Mouse (Mus musculus) thymus, postnatal 36 days (tissue): ENCODE data around the gene Shprh.
"Not testable (repeated sequence)": the region's sequence is repeated elsewhere in the genome, so short reads cannot be mapped to it uniquely, and the experiment has no call there.

ENCODE experiments used
- DNase-seq, 2 experiments: peaks; one replicate each; pipeline ENCODE4 v3.0.0; 2022; ENCODE audit warnings: mixed read lengths in 2 of 2

The Shprh gene

DNA sequence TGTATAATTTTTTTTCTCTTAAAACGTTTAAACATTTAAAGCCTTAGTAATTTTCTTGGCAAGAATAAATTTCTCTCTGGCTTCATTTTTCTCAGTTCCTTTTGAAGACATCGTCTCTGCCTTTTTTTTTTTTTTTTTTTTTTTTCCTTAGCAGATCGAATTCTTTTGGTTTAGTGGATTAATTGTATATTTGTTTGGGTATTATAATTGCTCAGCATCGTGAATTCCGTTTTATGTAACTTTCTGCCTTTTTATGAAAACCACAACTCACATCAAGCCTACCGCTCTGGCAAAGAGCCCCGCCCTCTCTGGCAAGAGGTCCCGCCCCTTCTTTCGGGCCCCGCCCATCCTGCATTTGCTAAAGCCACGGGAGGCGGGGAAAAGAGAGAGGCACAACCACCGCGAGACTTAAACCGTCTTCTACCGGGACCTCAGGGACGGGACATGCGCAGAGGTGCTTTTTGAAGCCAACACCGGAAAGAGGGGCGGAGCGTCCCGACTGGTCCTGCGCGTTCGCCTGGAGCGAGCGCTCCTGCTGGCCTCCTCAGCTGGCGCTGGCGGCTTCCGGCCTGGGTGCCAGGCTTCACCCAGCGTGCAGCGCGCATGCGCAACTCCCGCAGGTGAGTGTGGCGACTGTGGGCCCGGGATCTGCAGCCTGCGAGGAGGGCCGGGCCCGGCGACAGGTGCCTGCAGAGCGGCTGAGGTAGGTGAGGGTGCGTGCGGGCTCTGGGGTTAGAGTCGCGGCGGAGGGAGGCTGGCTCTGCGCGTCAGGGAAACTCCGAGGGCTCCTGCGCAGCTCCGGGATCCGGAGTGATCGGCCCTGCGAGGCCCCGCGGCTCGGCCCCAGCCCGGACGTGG lies at the start of gene Shprh:
Gene Shprh (plus strand): TSS at position 544 of the 858 bp plus-strand sequence.
- peak; percentile 98 to 99 for DNase-seq

DNA sequence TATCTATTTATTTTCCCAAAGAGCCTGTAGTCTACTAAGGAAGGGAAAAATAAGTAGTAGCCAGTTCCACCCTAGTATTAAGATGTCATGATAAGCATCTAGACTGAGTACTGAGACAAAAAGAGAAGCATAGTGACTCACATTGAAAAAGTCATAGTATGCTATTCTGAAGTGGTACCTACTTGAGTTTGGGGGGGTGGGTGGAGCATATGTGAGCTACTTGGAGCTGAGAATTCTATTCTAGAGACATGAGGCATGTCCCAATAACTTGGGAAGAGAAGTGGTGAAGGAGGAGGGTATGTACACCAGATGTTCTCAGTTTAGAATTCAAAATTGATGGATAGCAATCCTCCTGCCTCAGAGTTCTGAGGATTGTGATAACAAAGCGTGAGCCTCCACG lies 27.4 kb upstream of the Shprh start:
- DNase-seq = no peak

- DNase-seq = no peak
Measured at GRCm38 (mm10) chr10:11145580-11145979, 3.6 kb upstream of the Shprh start.

DNA sequence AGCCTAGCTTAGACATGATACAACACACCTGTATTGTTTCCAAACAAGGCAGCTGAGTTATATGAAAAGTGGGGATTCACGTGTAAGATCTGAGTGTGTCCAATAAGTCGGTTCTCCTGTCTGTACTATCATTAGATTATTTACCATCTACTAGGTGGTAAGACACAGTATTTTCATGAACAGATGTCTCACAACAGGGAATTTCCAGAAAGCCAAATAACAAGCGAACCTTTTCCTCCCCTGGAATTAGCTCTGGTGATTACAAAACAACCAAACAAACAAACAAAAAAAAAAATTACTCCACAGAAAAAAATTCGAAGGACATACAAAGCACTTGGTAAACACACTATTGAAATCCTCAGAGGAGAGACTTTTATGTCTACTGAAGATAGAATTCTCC lies 781 bp upstream of the Shprh start:
- no peak for DNase-seq

GRCm38 (mm10) chr10:11149742-11150125 lies 507 bp downstream of the Shprh start:
- no peak for DNase-seq

- no peak for DNase-seq
Measured at GRCm38 (mm10) chr10:11151644-11152043, 2.4 kb downstream of the Shprh start.

DNA sequence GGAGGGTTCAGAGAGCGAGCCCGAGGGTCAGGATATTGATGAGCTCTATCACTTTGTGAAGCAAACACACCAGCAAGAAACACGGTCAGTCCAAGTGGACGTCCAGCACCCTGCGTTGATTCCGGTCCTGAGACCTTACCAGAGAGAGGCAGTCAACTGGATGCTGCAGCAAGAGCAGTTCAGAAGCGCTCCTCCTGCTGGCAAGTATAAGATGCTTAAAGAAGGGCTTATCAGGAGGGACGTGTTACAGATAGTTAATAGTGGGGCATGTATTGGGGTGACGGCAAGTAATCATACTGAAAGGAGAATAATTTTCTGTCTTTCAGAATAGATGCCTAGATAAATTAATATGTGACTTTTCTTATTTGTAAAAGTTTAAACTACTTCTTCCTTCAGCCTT lies 7.8 kb downstream of the Shprh start:
- DNase-seq = no peak

- DNase-seq = no peak
Measured at GRCm38 (mm10) chr10:11164537-11164936, 15.3 kb downstream of the Shprh start.

GRCm38 (mm10) chr10:11170252-11170651 lies 21.0 kb downstream of the Shprh start:
- no peak for DNase-seq

GRCm38 (mm10) chr10:11171615-11172014 lies 22.4 kb downstream of the Shprh start:
- no peak for DNase-seq

DNA sequence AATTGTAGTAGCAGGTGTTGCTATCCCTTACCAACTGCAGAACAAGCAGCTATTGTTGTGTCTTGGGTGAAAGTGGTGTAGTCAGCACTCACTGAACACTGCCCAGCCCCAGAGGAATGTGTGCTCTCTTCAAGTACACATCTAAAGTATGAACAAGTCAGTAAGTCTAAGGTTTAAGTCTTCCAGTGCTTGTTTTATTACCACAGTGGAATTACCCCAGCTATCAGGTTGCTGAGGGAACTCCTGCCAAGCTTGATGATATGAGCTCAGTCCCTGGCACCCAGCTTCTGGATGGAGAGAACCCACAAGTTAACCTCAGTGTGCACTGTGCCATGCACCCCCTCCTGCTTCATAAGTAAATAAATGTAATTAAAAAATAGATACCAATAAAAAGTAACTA lies 23.3 kb downstream of the Shprh start:
- no peak for DNase-seq

DNA sequence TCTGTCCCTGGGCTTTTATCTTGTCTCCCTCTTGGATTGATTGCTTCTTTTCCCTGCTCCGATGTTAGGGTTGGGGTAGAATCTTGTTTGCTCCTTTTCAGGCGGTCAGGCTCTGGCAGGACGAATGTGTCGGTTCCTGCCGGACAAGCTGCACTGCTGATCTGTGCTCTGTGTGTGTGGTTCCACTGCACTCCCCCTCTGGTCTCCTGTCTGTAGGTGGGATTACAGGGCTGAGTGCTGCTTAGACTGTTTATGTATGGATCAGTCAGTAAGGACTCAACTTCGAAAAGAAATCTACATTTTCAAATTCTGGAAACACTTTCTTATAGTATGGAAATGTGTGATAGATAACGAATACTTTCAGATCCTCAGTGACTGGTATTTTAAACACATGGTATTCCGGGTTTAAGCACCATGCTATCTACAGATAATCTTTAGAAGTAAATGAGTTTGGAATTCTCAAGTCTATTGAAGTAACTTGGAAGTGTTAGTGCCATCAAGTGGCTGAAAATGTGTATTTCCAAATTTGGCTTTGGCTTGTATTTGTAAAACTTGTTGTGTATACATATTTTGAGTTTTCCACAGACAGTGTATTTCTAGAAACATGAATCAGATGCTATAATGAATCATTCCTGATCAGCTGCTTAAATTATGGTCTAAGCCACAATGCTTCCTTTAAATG lies 26.7 kb downstream of the Shprh start:
- DNase-seq = no peak

DNA sequence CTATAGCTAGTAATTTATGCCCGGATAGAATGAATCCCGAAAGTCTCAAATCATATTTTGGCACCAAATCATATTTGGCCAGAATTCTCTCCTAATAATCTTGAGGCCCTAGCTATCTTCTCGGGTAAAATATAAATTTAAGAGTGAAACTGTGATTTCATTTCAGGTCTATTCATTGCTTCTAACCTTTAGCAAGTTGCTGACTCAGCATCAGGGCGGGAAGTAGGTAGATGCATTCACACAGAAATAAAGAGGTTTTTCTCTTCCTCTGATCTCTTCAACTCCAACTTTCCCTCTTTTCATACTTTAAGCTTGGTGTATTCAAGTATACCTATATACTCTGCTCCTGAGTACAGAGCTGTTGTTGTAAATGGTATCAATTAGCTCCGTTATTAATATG lies 30.9 kb downstream of the Shprh start:
- no peak for DNase-seq

DNA sequence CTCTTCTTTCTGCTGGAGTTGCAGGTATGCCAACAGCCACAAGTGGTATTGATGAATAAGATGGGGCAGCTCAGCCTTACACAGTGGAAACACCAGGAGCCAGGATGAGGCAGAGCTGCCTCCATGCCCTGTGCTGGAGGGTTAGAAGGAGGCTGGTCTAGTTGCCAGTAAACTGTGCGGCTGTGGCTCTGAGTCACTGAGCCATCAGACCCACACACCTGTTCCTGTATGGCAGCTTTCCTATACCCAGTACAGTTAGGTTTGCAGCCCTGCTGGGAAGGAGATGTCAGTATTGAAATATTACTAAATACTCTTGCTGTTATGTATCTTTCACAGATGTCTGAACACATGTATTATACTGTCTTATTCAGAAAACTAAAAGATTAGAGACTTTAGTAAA lies 48.1 kb downstream of the Shprh start:
- DNase-seq = no peak

GRCm38 (mm10) chr10:11198346-11198745 lies 49.1 kb downstream of the Shprh start:
- DNase-seq = no peak

DNA sequence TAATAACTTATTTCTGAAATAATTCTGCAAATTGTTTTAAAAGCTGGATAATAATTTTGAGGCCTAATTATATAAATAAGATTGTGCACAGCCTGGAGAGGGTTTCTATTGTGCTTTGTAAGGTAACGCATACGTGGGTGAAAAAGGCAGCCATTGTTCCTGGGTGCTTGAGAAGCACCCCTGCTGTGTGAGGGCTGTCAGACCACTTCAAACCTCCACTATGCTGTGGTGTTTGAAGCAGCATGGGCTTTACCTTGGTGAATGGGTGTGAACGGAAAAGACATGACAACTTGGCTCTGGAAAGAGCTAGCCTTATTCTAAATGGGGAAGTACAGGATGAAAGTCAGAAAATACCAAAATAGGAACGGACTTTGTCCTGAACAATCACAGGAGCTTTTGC lies 50.8 kb downstream of the Shprh start:
- no peak for DNase-seq

- DNase-seq = not testable (repeated sequence)
Measured at GRCm38 (mm10) chr10:11205883-11206282, 56.7 kb downstream of the Shprh start.

GRCm38 (mm10) chr10:11208670-11209069 lies 59.4 kb downstream of the Shprh start:
- DNase-seq = no peak

DNA sequence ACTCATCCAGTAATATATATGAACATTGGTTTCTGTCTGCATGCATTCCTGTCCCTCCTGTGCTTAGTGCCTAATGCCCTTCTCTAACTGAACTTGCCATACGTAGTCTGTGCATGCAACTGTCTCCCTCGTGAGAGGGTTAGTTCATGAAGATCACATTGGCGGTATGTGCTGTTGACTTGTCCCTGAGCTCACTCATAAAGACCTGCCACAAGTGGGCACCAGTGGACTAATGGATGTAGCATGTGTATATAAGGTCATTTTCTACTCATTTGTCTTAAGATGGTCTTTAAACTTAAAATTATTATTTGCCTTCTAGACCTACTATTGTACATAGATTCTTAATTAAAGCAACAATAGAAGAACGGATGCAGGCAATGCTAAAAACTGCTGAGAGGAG lies 62.8 kb downstream of the Shprh start:
- no peak for DNase-seq

- no peak for DNase-seq
Measured at GRCm38 (mm10) chr10:11226442-11226841, 77.2 kb downstream of the Shprh start.

GRCm38 (mm10) chr10:11229545-11230178 lies 80.4 kb downstream of the Shprh start:
- no peak for DNase-seq

GRCm38 (mm10) chr10:11233208-11233607 lies 84.0 kb downstream of the Shprh start:
- no peak for DNase-seq

DNA sequence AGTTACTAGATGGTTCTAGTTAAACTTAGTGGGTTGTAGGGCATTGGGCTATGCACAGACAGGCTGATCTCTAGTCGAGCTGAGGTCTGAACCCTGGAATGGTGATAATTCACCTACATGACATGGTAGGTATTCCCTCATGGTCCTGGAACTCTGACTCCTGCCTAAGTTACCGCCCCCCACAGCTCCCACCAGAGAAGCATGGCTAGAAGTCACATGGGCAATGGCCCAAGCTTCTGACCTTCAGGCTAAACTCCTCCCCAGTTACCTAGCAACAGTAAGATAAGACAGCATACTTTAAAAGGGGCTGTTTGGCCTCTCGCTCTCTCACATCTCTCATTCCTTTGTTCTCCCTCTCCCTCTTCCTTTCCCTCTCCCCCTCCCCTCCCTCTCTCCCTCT lies 93.8 kb downstream of the Shprh start:
- DNase-seq = not testable (repeated sequence)

GRCm38 (mm10) chr10:11248210-11248609 lies 99.0 kb downstream of the Shprh start:
- DNase-seq = no peak
